Mouse (Mus musculus): Measurements from ENCODE around the gene Prmt3. TPM values are rescaled to one million over a fixed set of nuclear protein-coding genes. Genes with fewer than 3 reads are reported as not detected.
A peak's percentile ranks its signal among the peaks of the same experiment; 100 is the strongest.

The Prmt3 gene
- total and polyA plus RNA-seq, 2 experiments from 2014 or later, result 40.4 to 51.2 TPM

DNA sequence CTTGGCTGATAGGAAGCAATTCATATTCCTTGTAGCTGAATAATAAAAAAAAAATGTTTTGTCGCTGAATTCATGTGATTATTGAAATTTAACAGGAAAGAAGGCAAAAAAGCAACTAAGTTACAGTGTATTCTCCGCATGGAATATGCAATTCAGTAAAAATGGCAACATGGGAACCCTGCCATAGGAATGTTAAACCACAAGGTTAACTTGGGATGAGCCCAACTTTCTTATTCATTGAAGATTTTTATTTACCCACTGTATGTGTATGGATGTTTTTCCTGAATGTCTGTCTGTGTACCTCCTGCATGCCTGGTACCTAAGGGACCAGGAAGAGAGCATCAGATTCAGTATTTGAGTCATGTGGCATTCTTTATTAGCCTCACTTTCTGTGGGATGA lies 83.0 kb downstream of the Prmt3 start:
- 97% methylated on average over 2 of the region's 2 CpGs for WGBS
- no peak for ATAC-seq
- no peak overlapping the region for H3K4me2 ChIP-seq (ENCODE audit: low read depth, low read length)
- no peak overlapping the region for H3K27ac ChIP-seq
- H3K9me3 ChIP-seq (ENCODE audit: low read length), result no peaks in the 10 kb centered on the region
- no peak for TF ChIP-seq CTCF (IDR thresholded peaks at IDR 0.05; ENCODE audit: low read depth)
- H3K4me1 ChIP-seq (ENCODE audit: insufficient read depth, low read length), result no peaks in the 10 kb centered on the region
- H3K27me3 ChIP-seq (ENCODE audit: insufficient read depth, low read length), result no peaks in the 10 kb centered on the region
- DNase-seq (ENCODE audit: low spot score), result no peak
- no peak overlapping the region for H3K9ac ChIP-seq (replicated peaks; ENCODE audit: low read length)
- H3K4me3 ChIP-seq (ENCODE audit: low read length), result no peak overlapping the region
- peaks cover 4% of the 10 kb centered on the region; the same call in 1 of the 2 replicates for H3K36me3 ChIP-seq (ENCODE audit: insufficient read depth, low read length)

- Histone ChIP-seq H3K4me1 (ENCODE audit: insufficient read depth, low read length) (no peaks in the 10 kb centered on the region), H3K27me3 (ENCODE audit: insufficient read depth, low read length) (no peaks in the 10 kb centered on the region), H3K4me3 (ENCODE audit: low read length) (no peak overlapping the region), H3K9me3 (ENCODE audit: low read length) (no peaks in the 10 kb centered on the region), H3K9ac (replicated peaks; ENCODE audit: low read length) (no peak overlapping the region), H3K4me2 (ENCODE audit: low read depth, low read length) (no peak overlapping the region), H3K36me3 (ENCODE audit: insufficient read depth, low read length) (no peaks in the 10 kb centered on the region), H3K27ac (no peak overlapping the region)
- DNase-seq (ENCODE audit: low spot score) (no peak), ATAC-seq (peak; percentile 34)
- no peak for TF ChIP-seq CTCF (IDR thresholded peaks at IDR 0.05; ENCODE audit: low read depth)
- 49% methylated on average over 3 of the region's 3 CpGs for WGBS
Observed at GRCm38 (mm10) chr7:49863753-49864152, 85.6 kb downstream of the Prmt3 start.

DNA sequence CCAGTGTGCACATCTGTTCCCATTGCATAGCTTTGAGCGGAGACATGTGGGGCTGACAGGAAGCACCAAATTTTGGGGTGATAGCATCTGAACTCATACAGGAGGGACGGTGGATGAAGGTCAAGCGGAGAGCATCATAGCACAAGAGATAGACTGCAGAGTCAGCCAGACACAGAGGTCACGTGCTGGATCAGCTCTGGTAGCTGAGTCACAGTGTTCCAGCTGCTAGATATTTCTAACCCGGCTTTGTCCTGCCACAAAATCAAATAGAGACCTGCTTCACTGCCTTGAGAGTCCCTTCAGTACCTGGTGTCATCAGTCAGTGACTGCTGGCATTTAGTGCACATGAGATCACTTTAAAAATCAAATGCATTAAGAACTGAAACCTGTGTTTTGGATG lies 91.5 kb downstream of the Prmt3 start:
- Histone ChIP-seq H3K27ac (peak overlapping the region; percentile 54; the same call in 1 of the 2 replicates), H3K27me3 (ENCODE audit: insufficient read depth, low read length) (no peaks in the 10 kb centered on the region), H3K9ac (replicated peaks; ENCODE audit: low read length) (no peak overlapping the region), H3K4me1 (ENCODE audit: insufficient read depth, low read length) (no peaks in the 10 kb centered on the region), H3K4me3 (ENCODE audit: low read length) (no peak overlapping the region), H3K4me2 (ENCODE audit: low read depth, low read length) (no peak overlapping the region), H3K9me3 (ENCODE audit: low read length) (no peaks in the 10 kb centered on the region), H3K36me3 (ENCODE audit: insufficient read depth, low read length) (no peaks in the 10 kb centered on the region)
- 75% methylated on average over 5 of the region's 5 CpGs for WGBS
- TF ChIP-seq CTCF (IDR thresholded peaks at IDR 0.05; ENCODE audit: low read depth), result no peak
- DNase-seq (ENCODE audit: low spot score) (no peak), ATAC-seq (no peak)

DNA sequence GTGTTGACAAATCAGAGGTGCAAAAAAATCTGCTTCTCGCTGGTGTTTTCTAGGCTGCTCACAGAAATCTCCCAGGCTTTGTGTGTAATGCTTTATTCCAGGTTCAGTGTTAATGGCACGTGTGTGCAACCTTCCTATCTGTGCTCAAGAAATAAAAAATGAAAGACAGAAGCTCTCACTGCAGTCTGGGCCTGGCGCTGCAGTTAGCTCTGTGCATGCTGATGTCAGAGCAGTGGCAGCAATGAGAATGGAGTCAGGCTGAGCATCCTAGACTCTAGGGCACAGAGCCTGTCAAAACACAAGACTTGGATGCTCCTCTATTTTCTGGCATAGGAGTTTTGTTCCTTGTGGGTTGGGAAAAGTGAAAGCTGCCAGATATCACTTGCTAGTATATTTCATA lies 92.1 kb downstream of the Prmt3 start:
- no peak overlapping the region for H3K9ac ChIP-seq (replicated peaks; ENCODE audit: low read length)

DNA sequence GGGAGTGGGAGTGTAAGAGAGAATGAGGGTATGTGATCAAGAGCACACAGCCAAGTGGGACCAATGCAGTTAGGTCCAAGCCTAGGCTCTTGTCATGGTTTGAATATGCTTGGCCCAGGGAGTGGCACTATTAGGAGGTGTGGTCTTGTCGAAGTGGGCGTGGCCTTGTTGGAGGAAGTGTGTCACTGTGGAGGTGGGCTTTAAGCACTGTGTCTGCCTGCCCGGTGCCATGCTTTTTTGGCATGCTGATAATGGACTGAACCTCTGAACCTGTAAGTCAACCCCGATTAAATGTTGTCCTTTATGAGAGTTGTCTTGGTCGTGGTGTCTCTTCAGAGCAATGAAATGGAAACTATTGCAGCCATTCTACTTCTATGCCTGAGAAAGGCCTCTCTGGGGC lies 99.2 kb downstream of the Prmt3 start:
- TF ChIP-seq CTCF (IDR thresholded peaks at IDR 0.05; ENCODE audit: low read depth), result no peak

More for the DNA sequence above, 92.1 kb downstream of the Prmt3 start:
- Histone ChIP-seq H3K36me3 (ENCODE audit: insufficient read depth, low read length) (no peaks in the 10 kb centered on the region), H3K27me3 (ENCODE audit: insufficient read depth, low read length) (no peaks in the 10 kb centered on the region), H3K9me3 (ENCODE audit: low read length) (no peaks in the 10 kb centered on the region), H3K27ac (peak overlapping the region; percentile 54), H3K4me3 (ENCODE audit: low read length) (no peak overlapping the region), H3K4me1 (ENCODE audit: insufficient read depth, low read length) (no peaks in the 10 kb centered on the region), H3K4me2 (ENCODE audit: low read depth, low read length) (no peak overlapping the region)
- DNase-seq (ENCODE audit: low spot score), result peak; percentile 36
- 50% methylated on average over 3 of the region's 3 CpGs for WGBS
- TF ChIP-seq CTCF (IDR thresholded peaks at IDR 0.05; ENCODE audit: low read depth), result no peak
- peak; percentile 74 for ATAC-seq

DNA sequence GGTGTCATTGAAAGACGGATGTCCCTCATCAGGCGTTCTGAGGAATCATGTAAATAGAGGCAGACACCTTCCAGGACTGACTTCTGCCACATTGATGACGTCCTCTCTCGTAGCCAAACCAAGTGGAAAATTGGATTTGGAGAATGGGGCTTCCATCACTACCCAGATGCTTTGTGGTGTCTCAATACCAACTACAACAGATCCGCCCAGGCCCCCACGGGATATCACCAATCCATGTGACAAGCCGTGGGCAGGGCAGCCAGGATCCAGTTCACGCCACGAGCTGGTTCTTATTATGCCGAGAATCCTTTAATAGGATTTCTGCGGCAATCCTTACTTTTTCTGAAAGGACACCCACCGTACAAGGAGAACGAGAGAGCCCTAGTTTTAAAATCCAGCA lies 100.9 kb downstream of the Prmt3 start:
- Histone ChIP-seq H3K36me3 (ENCODE audit: insufficient read depth, low read length) (no peaks in the 10 kb centered on the region), H3K9ac (replicated peaks; ENCODE audit: low read length) (no peak overlapping the region), H3K4me3 (ENCODE audit: low read length) (no peak overlapping the region), H3K27ac (no peak overlapping the region), H3K4me1 (ENCODE audit: insufficient read depth, low read length) (peaks cover 5% of the 10 kb centered on the region; the same call in 1 of the 2 replicates), H3K9me3 (ENCODE audit: low read length) (no peaks in the 10 kb centered on the region), H3K4me2 (ENCODE audit: low read depth, low read length) (peak overlapping the region; percentile 21), H3K27me3 (ENCODE audit: insufficient read depth, low read length) (no peaks in the 10 kb centered on the region)
- peak; percentile 51 for DNase-seq (ENCODE audit: low spot score)
- TF ChIP-seq CTCF (IDR thresholded peaks at IDR 0.05; ENCODE audit: low read depth), result no peak
- ATAC-seq, result peak; percentile 31; the same call in 1 of the 2 replicates
- WGBS, result 42% methylated on average over 13 of the region's 13 CpGs

More for the DNA sequence above, 99.2 kb downstream of the Prmt3 start:
- Histone ChIP-seq H3K4me3 (ENCODE audit: low read length) (no peak overlapping the region), H3K4me1 (ENCODE audit: insufficient read depth, low read length) (no peaks in the 10 kb centered on the region), H3K9me3 (ENCODE audit: low read length) (no peaks in the 10 kb centered on the region), H3K27ac (no peak overlapping the region), H3K27me3 (ENCODE audit: insufficient read depth, low read length) (no peaks in the 10 kb centered on the region), H3K36me3 (ENCODE audit: insufficient read depth, low read length) (no peaks in the 10 kb centered on the region), H3K4me2 (ENCODE audit: low read depth, low read length) (no peak overlapping the region), H3K9ac (replicated peaks; ENCODE audit: low read length) (no peak overlapping the region)
- ATAC-seq, result no peak
- 85% methylated on average over 5 of the region's 5 CpGs for WGBS
- no peak for DNase-seq (ENCODE audit: low spot score)

DNA sequence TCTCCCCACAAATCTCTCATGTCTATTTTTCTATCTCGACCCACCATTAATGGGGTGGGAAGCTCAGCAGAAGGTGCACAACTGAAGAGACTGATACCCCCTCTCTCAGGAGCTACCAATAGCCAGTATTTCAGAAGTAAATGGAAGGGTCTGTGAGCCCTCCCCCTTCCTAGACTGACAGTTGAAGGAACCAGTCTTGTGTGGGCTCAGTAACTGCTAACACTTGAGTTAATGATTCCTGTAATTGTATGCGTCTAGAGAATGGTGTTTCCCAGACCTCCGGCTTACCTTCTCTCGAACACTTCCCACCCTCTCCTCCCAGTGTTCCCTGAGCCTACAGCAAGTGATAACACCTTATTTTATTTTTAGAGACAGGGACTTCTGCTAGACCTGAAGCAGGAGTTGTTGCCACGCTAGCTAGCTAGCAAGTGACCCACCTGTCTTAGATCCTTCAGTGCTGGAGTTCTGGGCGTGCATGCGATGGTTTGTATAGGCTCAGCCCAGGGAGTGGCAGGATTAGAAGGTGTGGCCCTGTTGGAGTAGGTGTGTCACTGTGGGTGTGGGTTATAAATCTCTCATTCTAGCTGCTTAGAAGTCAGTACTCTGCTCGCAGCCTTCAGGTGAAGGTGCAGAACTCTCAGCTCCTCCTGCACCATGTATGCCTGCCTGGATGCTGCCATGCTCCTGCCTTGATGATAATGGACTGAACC lies 102.0 kb downstream of the Prmt3 start:
- no peak overlapping the region for H3K4me2 ChIP-seq (ENCODE audit: low read depth, low read length)
- no peak overlapping the region for H3K9ac ChIP-seq (replicated peaks; ENCODE audit: low read length)
- ATAC-seq (no peak), DNase-seq (ENCODE audit: low spot score) (no peak)
- H3K4me3 ChIP-seq (ENCODE audit: low read length), result no peak overlapping the region
- H3K36me3 ChIP-seq (ENCODE audit: insufficient read depth, low read length), result no peaks in the 10 kb centered on the region
- no peak for TF ChIP-seq CTCF (IDR thresholded peaks at IDR 0.05; ENCODE audit: low read depth)
- 75% methylated on average over 8 of the region's 8 CpGs for WGBS
- no peak overlapping the region for H3K27ac ChIP-seq
- H3K27me3 ChIP-seq (ENCODE audit: insufficient read depth, low read length), result no peaks in the 10 kb centered on the region
- H3K4me1 ChIP-seq (ENCODE audit: insufficient read depth, low read length), result peaks cover 5% of the 10 kb centered on the region; the same call in 1 of the 2 replicates
- H3K9me3 ChIP-seq (ENCODE audit: low read length), result no peaks in the 10 kb centered on the region
